Mouse (Mus musculus) layer of hippocampus, postnatal 25 days (tissue): ENCODE results near the gene Tagln2. TPM values are rescaled to one million over a fixed set of nuclear protein-coding genes. Genes with fewer than 3 reads are reported as not detected.

Experiments used
- DNase-seq, 2 experiments: peaks; one replicate each; pipeline ENCODE4 v3.0.0; 2022; ENCODE audit warnings: mixed read lengths in 2 of 2, low spot score in 1 of 2; ENCODE audit errors: extremely low spot score in 1 of 2
- total RNA-seq, 2 experiments: library from RNA; stranded (reverse); gene quantifications; 2 replicates each; pipeline ENCODE4 v1.2.3; 2021

Gene Tagln2
- total RNA-seq, 2 experiments from 2014 or later: 10.4 to 12.1 TPM

GRCm38 (mm10) chr1:172480376-172480775 lies 19.5 kb upstream of the Tagln2 start:
- no peak for DNase-seq

GRCm38 (mm10) chr1:172481111-172481510 lies 18.7 kb upstream of the Tagln2 start:
- DNase-seq: no peak

- DNase-seq: peak; percentile 71 to 82
Measured at GRCm38 (mm10) chr1:172481540-172482280, 18.1 kb upstream of the Tagln2 start, which contains the start of gene Igsf9. TSS of gene Igsf9 (plus strand) at chr1:172481788.

DNA sequence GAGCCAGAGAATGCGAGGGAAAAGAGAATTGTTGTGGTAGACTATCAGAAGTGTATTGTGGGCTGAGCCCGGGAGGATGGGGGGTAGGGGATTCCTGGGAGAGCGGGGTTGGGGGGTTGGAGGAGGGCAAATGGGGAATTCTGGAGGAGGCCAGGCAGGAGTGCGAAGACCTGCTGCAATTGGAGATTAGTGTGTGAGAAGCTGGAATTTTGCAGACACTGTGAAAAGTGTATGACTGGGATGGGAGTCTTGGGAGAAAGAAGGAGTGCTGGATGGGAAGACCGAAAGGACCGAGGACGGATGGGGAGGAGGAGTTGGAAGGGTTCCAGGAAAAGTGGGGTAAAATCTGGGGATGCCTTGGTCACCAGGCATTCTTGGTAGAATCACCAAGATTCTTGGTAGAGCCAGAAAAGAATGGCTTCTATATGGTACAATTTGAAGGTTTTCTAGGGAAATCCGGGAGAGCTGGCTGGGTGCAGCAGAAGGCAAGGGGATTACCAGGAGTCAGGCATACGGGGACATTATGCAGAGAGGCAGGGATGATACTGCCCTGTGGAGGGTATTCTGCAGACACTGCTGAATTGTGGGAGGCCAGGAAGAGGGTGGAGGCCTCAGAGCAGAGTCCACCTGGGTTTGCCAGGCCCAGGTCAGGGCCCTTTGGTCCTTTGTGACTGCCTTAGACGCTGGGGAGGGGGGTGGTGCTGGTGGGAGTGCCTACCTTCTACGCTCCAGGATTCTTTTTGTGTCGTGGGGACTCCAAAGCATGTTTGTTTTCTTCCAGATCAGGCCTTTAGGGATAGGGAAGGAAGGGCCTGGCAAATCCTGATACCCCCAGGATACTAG lies 17.1 kb upstream of the Tagln2 start:
- no peak for DNase-seq

DNA sequence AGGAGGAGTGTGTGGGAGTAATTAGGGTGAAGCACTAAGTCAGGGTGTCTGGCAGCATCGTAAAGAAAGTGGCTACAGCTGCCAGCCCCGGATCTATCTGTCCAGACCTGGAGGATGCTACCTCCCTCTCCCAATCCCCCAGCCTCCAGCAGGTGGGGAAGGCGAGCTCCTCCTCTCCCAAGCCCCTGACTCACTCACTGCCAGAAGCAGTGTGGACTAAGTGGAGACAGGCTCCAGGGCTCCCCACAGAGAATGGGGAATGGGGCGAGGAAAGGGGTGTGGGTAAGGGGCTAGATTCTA lies 16.5 kb upstream of the Tagln2 start:
- no peak for DNase-seq

DNA sequence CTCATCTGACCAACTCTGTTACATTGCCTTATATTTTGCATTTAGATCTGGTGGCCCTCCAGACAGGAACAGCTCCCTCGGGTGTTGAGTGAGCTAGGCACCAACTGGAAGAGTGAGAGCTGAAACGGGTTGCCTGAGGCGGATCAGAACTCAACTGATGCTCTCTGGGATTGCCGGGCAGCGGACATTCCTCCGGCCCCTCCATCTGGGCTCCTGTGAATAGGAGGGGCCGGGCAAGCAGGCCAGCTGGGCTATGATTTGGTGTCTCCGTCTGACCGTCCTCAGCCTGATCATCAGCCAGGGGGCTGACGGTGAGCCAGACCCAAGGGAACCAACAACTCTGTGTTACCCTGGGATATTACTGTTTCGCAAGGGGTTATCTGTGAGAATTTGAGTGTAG lies 15.6 kb upstream of the Tagln2 start:
- no peak for DNase-seq

- no peak for DNase-seq
Measured at GRCm38 (mm10) chr1:172484671-172485070, 15.2 kb upstream of the Tagln2 start.

- DNase-seq: no peak
Measured at GRCm38 (mm10) chr1:172485821-172486220, 14.0 kb upstream of the Tagln2 start.

DNA sequence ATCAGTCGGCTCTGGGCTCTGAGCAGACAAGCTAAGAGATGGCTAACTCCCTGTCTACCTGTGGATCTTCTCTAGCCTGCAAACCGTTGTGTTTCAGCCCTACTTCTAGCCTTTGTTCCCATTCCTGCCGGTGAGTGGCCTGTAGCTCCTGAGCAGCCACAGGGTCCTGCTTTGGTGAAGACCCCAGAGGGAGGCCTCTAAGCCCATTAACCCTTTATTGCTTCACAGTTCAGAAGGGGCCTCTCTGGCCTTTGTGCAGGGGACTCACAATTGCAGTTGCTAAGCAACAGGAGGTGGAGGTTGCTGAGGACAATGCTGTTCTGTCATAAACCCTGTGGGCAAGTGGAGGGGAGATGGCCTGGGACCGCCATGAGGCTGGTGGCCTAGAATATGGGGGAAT lies 13.6 kb upstream of the Tagln2 start:
- no peak for DNase-seq

- no peak for DNase-seq
Measured at GRCm38 (mm10) chr1:172486651-172487050, 13.2 kb upstream of the Tagln2 start.

DNA sequence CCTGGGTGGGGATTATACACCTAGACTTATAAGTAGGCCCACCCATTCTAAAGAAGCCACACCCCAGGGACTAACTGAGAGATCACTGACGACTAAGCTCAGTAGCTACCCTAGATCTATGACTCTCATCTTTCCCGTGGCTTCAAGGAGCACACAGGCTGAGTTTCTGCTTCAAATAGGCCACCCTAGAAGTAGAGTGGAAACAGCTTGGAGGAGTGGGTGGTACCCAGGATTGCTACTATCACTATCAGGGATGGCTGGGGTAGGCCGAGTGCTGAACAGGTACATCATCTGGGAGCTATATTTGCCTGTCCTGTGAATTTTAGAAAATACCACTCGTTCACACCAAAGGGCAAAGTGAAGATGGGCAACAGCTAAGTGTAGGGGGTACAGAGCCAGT lies 12.0 kb upstream of the Tagln2 start:
- DNase-seq: no peak

DNA sequence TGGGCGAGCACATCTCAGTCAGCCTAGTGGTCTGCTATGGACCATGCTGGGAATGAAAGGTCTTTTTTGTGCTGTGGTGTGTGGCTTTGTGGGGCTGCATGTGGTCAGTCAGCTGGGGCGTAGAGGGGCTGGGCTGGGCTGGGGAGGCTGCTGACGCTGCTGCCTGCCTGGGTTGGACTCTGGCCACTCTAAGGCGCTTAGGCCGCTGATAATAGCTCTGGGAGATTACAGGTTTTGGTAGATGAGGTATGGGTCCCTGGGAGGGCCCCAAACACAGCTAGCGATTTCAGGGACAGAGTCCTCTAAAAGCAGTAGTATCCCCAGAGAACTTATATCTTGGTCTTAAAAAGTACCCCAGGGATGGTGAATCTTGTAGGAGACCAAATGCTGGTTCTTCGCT lies 11.0 kb upstream of the Tagln2 start:
- no peak for DNase-seq

GRCm38 (mm10) chr1:172489585-172490250 lies 10.1 kb upstream of the Tagln2 start:
- DNase-seq: no peak

DNA sequence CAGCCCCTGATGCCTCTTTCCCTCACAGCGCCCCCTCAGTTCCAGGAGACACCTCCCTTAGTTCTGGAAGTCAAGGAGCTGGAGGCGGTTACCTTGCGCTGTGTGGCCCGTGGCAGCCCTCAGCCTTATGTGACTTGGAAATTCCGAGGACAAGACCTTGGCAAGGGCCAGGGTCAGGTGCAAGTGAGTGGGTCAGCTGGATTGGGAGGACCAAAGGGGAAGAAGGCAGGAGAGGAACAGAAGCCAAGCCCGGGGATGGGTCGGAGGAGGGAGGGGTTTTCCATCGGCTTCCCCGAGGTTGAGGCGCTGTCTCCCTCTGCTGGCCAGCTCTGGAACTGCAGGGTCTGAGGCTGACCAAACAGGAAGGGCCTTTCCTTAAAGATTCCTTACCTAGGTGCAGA lies 9.6 kb upstream of the Tagln2 start:
- peak; percentile 95 to 99 for DNase-seq

- no peak for DNase-seq
Measured at GRCm38 (mm10) chr1:172492047-172492446, 7.8 kb upstream of the Tagln2 start.

DNA sequence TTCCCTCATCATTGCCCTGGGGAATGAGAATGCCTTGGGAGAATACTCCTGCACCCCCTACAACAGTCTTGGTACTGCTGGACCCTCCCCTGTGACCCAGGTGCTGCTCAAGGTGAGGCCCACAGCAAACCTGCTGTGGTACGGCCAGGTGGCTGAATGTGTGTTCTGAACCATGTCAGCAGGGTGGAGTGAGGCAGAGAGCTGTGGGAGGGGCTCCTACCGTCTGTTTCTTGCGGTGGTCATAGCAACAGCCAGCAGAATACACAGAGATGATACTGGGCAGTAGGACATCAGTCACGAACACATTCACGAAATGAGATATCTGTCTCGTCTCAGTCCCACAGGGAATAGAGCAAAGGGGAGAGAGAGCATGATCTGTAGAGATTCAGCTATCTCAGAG lies 6.3 kb upstream of the Tagln2 start:
- DNase-seq: no peak

DNA sequence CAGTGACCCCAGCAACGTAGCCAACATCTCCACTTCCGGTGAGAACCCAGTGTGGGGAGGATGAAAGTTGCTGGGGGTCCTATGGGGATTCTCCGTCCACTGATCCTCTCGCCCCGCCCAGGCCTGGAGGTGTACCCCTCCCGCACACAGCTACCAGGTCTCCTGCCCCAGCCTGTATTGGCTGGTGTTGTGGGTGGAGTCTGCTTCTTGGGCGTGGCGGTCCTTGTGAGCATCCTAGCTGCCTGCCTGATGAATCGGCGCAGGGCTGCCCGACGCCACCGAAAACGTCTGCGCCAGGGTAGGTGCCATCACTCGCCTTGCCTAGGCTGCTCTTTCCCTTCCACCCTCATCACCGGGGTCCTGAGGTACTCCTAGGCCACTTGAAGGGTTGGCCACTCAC lies 3.8 kb upstream of the Tagln2 start:
- DNase-seq: no peak

DNA sequence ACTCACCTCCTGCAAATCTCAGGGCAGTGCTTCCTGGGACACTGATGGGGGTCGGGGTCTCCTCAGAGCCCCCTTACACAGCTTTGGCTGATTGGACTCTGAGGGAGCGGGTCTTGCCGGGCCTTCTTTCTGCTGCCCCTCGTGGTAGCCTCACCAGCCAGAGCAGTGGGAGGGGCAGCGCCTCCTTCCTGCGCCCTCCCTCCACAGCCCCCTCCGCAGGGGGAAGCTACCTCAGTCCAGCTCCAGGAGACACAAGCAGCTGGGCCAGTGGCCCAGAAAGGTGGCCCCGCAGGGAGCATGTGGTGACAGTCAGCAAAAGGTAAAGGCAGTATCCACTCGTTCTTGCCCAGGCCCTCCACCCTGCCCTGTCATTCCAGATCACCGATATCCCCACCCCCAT lies 2.4 kb upstream of the Tagln2 start:
- DNase-seq: no peak

DNA sequence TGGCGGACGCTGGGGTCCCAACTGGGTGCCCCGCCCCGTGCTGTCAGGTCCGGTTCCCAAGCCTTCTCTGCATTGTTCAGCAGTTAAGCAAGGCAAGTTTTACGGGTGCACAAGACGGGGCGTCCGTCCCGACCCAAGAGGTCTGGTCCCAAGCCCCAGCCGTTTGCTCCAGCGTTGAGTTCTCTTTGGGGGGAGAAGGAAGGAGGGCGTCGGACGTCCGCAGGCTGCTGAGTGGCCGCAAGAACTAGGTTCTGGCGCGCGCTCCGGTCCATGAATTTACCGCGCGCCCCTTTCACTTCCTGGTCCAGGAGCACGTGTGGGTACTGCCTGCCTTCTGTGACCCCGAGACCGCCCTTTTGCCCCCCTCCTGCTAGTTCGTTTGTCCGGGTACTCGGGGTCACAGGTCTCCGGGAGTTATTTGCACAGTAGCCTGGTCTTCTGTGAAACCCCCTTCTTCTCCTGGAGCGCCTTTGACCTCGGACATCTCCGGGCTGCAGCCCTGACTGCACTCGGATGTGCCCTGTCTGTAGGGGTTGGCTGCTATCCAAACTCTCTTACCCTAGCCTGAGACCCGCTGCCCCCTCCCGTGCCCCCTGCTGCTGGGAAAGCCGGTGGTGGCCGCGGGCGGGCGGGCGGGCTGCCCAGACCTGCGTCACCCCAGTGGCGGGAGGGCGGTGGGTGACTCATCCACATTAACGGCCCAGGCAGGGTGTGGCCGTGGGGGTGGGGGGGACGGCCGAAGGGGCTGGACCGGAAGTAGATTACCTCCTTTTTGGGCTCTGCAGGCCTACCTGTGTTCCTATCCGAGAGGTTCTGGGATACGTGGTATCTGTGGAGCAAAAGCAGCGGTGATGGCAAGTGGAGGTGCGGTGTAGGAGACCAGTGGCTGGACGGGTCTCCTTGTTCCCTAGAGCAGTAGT lies 864 bp downstream of the Tagln2 start:
- no peak for DNase-seq

DNA sequence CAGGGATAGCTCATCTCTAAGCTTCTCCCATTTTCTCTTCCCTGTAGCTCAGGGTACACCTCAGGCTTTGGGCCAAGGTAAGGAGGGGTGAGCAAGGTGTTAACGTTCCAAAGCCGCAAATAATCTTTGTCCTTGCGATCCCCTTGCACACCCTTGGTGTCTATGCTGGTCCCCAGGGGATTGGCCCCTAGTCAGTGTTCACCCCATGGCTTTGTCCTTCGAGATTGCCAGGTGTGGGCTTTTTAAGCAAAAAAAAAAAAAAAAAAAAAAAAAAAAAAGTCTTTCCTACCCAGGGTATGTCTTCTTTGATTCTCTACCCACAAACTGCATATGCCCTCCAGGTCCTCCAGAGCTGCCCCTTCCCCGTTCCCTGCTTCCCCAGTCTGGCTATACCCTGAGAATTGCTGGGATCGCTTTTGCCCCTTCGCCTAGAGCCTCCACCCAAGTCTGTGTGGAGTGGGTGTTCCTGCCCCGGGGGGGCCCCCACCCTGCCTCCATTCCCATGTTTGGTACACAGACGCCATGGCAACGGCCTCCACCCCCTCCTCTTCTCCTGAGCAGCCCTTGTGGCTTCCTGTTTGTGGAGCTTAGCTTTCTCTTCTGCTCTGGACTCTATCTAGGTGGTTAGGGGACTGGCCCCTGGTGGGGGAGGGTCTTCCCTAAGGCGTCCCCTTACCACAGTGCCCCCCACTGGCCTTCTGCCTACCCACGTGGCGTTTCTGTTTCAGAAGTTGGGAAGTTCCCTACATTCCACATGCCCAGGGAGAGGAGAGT lies 1.7 kb downstream of the Tagln2 start:
- DNase-seq: no peak
